Mouse (Mus musculus) thymus, postnatal 14 days (tissue): ENCODE results near the gene Samhd1.
"Not testable (repeated sequence)": the region's sequence is repeated elsewhere in the genome, so short reads cannot be mapped to it uniquely, and the experiment has no call there.

Source experiments
- DNase-seq: peaks from one replicate; pipeline ENCODE4 v3.0.0; 2021

The Samhd1 gene

DNA sequence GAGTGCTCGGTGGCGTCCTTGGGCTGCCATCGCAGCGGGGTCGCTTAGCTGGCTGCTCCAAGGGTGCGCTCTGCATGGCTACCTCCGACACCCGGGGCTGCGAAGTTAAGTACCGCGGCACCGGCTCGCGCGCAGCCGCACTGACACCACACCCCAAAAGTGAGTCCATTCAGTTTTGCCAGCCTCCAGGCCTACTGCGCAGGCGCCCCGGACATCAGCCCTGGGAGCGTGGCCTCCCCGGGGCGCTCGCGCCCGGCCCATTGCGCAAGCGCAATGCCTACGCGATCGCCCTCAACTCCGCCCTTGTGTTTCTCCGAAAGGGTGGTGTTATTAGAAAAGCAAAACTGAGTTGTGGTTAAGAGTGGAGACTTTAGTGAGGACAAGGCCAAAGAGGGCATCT, at the start of gene Samhd1:
Gene Samhd1 (minus strand): TSS at position 252 of the 400 bp plus-strand sequence.
- DNase-seq: peak; percentile 67

DNA sequence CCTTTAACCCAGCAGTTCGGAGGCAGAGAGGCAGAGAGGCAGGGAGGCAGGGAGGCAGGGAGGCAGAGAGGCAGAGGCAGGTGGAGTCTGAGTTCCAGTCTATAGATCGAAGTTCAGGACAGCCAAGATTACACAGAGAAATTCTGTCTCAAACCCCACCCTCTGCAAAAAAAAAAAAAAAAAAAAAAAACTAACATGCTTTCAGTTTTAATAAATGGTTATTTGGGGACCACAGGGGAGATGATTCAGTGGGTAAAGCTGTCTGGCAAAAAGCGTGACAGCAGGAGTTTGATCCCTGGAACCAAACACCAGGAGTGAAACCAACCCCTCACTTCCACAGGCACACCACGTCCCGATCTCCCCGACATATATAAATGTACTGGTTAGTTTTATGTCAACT, 43.1 kb upstream of the Samhd1 start:
- DNase-seq: no peak

DNA sequence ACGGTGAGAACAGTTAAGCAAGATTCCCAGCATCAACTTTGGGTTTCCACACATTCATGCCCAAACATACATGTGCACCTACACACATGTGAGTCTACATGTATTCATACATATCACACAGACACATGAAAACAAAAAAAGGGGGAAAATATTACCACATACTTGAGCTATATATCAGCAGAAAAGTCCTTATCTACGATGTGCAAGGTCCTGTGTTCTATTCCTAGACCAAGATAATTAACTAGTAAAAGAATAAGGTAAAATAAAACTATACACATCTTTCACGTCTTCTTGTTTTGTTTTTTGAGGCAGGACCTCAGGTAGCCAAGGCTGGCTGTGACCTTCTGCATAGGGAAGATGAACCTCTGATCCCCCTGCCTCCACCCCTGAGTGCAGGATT, 41.2 kb upstream of the Samhd1 start:
- DNase-seq: no peak

DNA sequence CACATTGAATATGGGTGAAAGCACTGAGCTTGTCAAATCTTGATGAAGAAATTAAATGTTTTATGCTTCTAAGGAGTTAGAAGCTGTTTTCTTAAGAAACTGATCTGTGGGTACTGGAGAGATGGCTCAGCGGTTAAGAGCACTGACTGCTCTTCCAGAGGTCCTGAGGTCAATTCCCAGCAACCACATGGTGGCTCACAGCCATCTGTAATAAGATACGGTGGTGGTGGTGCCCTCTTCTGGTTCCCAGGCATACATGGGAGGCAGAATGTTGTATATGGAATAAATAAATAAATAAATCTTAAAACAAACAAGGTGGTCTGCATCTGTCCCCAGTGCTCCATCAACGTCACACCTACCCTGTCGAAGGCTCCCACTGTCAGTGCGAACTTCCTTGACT, 39.4 kb upstream of the Samhd1 start:
- no peak for DNase-seq

DNA sequence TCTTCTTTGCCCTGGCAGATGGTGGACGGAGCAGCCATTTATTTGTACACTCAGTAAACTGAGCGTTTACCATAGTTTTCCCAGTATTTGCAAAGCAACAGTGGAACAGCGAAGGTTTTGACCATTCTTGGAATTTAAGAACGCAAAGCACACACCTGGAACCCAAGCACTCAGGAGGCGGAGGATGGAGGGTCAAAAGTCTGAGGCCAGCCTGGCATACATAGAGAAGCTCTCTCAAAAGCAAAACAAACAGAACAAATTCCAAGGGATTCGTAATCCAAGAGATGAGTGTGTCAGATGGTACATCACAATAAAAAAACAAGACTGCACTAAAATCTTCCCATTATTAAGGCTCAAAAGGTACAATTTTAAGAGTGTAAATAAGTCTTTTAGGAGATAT, 38.5 kb upstream of the Samhd1 start:
- DNase-seq: no peak

DNA sequence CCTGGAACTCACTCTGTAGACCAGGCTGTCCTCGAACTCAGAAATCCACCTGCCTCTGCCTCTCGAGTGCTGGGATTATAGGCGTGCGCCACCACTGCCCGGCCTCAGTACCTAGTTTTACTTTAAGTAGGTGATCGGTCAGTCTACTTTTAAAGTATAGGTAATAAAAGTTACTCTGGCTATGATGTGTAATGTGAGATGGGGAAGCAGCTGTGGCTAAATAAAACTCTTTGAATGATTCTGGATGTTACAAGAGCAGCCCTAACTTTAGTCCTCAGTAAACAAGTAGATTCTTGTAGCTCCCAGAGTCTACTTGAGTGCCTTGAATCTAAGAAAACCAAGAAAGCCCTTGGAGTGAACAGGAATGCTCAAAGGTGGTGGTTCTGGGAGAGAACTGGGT, 37.9 kb upstream of the Samhd1 start:
- no peak for DNase-seq

DNA sequence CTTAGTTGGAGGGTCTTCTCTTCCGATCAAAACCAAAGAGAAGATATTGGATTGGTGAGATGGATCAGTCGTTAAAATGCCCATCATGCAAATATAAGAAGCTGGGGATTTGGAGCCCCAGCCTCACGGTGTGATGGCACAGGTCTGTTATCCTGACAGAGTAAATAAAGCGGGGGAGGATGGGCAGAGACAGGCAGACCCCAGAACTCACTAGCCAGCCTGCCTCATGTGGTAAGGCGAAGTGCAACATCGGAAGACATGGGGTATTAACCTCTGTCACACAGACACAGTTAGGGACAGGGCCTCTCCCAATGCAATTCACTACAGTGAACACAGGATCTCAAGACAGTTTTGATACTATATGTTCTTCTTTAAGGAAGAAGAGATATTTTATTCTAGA, 35.6 kb upstream of the Samhd1 start:
- DNase-seq: no peak

DNA sequence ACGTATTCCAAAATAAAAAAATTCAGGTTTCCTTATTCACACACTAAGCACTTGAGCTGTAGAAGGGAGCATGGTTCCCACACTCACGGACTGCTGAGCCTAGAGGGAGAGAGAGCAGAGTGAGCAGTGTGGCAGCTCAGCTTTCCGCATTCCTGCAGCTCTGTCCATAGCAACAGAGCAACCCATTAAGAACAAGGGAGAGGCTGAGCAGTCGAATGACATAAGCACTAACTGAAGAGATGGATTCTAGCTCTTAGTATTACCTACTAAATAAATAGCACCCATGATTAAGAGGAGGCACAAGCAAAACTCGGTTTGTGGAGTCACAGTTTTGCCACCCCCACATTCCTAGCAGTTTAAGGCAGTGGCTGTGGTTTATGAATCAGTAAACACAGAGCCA, 35.1 kb upstream of the Samhd1 start:
- no peak for DNase-seq

DNA sequence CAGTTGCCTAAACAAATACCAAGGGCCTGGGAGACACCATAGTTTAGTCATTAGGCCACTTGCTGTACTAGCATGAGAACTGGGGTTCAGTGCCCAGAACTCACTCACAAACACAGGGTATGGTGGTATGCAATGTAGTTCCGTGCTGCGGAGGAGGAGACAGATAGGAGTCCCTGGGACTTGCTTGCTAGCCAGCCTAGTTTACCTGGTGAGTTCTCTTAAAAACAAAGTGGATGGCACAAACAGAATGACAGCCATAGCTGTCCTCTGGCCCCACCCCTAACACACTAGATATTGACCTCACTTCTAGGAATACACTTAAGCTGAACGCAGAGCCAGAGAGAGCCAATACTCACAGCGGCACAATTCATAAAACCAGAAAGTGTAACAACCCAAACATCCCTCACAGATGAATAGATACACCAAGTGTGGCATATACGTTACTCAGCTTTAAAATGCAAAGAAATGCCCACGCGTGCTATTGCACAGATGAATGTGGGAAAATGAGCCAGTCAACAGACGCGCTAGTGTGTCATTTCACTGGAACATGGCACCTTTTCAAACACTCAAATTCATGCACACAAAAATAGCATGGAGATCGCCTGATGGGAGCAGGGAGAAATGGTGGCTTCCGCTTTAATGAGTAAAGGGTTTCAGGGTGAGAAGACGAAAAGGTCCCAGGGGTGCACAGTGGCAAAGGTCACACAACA, 31.5 kb upstream of the Samhd1 start:
- DNase-seq: no peak

DNA sequence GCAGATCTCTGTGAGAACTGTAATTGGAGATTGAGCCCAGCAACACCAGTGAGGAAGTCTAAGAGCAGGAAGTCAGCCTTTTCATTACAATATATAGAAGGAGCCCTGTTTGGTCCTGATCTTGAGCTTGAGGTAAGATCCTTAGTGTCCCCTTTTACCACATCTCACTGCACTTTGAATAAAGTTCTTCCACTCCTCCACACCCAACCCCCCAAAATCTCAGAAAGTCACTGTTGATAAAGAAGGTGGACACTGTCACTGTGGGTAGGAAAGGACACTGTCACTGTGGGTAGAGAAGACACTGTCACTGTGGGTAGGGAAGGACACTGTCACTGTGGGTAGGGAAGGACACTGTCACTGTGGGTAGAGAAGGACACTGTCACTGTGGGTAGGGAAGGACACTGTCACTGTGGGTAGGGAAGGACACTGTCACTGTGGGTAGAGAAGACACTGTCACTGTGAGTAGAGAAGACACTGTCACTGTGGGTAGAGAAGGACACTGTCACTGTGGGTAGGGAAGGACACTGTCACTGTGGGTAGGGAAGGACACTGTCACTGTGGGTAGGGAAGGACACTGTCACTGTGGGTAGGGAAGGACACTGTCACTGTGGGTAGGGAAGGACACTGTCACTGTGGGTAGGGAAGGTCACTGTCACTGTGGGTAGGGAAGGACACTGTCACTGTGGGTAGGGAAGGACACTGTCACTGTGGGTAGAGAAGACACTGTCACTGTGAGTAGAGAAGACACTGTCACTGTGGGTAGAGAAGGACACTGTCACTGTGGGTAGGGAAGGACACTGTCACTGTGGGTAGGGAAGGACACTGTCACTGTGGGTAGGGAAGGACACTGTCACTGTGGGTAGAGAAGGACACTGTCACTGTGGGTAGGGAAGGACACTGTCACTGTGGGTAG, 30.5 kb upstream of the Samhd1 start:
- not testable (repeated sequence) for DNase-seq

DNA sequence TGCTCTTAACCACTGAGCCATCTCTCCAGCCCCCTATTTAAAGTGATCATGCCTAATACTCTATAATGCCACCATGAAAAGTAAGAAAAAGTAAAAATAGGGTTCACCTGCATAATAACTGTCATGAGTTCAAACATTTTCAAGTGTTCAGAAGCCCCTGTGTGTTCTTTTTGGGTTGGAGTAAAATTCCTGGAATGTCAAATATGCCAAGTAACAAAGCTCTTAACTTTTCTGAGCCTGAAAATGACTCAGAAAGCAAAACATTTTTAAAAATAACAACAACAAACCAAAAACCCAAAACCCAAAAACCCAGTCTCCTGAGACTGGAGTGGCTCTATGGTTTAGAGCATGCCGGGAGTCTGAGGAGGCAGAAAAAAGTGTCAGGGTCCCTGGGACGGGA, 29.0 kb upstream of the Samhd1 start:
- DNase-seq: no peak

DNA sequence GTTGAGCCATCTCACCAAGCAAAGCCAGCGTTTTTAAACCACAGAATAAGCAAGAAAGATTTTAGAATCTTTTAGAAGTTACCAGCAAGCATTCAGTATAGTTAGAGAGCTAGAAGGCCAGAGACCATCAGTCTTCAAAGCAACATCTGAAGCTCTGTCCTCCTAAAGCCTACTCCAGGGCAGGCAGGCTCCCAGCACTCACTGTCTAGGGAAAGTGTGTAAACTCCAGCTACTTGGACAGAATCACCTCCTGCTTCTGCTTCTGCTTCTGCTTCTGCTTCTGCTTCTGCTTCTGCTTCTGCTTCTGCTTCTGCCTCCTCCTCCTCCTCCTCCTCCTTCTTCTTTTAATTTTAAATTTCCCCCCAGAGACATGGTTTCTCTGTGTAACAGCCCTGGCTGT, 21.0 kb upstream of the Samhd1 start:
- DNase-seq: no peak

DNA sequence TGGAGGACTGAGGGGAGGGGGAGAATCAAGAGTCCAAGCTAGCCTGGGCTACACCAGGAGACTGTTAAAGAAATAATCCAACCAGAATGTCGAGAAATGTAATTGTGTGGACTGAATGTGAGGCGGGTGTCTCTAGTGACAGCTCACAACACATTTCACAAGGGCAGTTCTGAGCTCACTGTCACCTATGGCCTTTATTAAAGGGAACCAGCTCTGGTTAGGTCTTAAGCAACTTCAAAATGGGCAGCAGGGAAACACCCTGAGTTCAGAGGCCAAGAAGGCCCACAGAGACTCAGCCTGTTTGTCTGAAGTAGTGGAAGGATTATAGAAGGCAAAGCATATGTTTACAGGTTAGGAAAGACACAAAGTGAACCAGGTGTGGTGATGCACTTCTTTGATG, 18.2 kb upstream of the Samhd1 start:
- DNase-seq: no peak

DNA sequence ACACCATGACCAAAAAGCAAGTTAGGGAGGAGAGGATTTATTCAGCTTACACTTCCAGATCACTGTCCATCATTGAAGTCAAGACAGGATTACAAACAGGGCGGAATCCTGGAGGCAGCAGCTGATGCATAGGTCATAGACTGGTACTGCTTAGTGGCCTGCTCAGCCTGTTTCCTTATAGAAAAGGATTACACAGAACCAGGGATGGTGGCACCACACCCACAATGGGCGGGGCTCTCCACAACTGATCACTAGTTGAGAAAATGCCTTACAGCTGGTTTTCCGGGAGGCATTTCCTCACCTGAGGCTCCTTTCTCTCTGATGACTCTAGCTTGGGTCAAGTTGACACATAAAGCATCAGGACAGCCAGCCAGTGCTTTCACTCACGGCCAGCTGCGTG, 13.4 kb upstream of the Samhd1 start:
- DNase-seq: no peak

DNA sequence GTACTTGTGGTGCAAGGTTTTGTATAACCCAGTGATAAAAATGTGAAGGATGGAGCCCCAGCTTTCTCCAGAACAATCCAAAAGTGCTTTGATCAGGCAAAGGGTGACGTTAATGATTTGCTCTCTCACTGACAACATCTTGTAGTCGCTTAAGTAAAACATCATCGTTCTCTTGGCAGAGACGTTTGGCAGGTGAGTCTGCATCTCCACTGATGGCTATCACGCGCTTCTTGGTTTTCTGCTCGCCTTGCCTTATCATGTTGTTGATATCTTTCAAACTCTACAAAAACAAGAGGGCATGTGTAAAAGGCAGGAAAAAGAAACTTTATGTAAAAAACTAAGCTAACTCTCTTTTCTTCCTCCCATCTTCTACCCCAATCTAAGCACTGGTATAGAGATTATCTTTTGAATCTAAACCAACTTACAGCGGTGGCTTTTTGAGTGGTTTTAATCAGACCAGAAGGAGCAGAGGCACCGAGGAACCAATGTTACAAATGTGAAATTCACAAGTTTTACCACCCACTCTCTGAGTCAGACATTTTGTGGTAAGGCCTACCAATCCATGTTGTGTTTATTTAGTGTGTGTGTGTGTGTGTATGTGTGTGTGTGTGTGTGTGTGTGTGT, 12.4 kb upstream of the Samhd1 start:
- DNase-seq: peak; percentile 16

DNA sequence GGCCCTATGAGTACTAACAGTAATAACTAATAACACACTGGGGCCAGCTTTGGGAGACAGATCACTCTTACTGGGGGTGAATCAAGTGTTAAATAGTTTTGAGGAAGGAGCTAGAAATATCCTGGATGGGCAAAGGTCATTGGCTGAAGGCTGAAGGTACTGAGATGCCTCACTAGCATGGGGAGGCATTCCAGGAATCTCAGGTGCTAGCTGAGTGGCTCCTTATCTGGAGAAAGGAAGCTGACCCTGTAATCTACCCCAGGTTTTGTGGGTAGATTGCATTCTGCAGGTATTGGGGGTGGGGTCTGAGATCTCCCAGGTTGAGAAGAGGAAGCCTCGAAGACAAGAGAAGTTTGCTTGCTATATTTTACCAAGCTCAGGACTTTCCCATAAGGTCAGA, 10.1 kb upstream of the Samhd1 start:
- no peak for DNase-seq

DNA sequence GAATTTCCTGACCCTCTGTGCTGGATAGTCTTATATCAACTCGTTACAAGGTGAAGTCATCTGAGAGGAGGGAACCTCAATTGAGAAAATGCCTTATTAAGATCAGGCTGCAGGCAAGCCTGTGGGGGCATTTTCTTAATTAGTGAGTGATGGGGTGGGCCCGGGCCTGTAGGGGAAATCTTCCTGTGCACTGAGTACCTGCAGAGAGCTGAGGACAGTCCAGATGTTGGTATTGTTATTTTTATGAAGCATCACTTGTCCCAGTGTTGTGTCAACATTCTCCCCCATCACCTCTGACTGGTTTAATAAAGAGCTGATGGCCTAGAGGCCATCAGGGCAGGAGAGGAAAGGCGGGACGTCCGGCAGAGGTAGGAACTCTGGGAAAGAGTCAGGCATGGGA, 9.1 kb upstream of the Samhd1 start:
- no peak for DNase-seq

DNA sequence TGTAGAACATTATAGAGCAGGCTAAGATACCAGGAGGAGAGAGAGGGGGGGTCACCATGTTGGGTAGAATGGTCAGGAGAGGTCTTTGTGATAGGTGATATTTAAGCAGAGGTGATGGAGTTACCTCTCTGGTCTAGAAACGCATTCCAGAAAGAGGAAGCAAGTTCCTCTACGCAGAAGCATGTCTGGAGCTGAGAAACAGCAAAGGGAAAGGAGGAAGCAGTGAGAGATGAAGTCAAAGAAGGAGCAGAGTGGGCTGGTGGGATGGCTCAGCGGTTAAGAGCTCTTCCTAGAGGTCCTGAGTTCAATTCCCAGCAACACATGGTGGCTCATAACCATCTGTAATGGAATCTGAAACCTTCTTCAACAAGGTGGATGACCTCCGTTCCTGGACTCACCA, 6.9 kb upstream of the Samhd1 start:
- no peak for DNase-seq

DNA sequence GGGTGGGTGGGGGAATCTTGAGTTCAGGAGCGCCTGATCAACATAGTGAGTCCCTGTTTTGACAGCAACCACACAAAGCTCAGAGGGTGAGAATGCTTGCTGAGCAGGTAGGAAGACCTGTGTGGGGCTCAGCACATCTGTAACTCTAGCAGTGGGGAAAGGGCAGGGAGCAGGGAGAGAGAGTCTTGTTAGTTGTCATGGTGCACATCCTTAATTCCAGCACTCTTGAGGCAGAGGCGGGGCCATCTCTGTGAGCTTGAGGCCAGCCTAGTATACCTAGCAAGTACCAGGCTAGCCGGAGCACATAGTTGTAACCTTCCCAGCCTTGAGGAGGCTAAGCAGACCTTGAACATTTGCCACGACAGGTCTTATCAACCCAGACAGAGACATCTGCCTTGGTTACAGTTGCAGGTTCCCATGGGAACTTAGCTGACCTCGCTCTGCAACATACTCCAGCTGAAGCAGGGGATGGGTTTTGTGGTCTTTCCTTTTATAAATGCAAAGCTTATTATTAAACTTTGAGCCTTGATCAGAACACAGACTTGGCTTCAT, 4.3 kb upstream of the Samhd1 start:
- DNase-seq: no peak

DNA sequence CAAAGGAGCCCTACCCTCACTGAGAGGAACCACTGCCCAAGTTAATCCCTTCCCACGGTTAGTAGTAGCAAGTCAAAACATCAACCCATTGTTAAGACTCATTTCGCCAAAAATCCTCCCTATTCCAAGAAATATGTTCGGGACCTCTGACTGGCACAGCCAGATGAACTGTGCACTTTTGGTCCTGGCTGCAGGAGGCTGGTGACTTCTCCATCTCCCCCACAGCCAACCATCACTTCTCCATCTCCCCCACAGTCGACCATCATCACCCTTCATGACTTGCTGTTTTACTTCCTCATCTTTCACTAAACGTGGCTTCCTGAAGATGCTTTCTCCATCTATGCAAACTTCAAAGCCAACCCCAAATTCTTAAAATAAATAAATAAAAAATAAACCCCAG, 3.7 kb upstream of the Samhd1 start:
- DNase-seq: no peak

DNA sequence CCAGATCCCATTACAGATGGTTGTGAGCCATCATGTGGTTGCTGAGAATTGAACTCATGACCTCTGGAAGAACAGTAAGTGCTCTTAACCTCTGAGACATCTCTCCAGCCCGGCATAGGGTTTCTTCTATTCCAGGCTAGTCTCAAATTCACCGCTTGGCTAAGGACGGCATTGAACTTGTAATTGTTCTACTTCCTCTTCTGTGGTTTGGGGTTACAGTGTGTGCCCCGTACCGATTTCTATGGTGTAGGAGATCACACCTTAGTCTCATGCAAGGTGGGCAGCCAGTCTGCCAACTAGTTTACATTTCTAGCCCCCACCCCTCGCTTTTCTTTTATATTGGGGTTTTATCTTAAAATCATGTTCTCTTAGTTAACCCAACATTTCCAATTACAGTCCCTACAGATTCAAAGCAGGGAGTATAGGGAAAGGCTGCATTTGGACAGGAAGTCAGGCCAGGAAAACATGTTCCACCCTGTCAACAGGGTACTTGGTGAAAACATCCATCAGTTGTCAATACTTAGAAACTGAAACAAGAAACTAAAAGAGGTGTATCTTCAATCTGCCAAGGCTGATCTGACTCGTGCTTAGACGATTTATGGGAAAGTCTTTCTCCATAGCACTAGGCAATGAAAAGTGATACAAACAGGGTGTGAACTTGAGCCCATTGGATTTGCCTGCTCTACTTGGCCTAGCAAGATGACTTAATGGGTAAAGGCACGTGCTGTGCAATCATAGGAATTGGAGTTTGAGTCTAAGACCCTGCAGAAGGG, 3.1 kb upstream of the Samhd1 start:
- DNase-seq: no peak

DNA sequence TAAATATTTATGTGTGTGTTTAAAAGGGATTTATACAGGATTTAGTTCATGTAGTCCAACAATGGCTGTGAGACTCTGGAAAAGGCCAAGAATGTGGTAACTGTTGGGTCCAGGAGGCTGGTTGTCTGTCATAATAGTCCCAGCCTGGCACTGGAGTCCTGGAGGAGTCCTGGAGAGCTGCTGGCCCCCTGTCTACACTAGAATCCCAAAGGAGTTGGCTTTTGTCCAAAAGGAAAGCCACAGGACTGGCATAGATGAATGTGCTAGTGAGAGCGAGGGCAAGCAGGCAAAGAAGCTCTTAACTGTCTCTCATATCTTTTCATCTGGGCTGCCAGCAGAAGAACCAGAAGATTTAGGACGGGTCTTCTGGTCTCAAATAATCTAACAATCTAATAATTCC, 1.6 kb upstream of the Samhd1 start:
- no peak for DNase-seq

DNA sequence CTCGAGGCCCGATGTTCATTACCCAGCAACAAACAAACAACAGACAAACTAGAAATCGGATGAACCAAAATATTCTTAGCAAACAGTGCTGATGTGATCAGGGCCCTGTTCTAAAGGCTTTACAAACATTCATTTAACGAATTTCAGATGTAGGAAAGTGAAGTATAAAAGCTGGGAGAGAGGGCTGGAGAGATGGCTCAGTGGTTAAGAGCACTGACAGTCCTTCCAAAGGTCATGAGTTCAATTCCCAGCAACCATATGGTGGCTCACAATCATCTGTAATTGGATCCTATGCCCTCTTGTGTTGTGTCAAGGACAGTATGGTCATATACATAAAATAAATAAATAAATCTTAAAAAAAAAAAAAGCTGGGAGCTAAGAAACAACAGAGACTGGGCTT, 1.1 kb upstream of the Samhd1 start:
- no peak for DNase-seq
